Mouse (Mus musculus) v-Abl transformed pro-B cells (cell line): Measurements from ENCODE around the gene Cmtm2b.

Source experiments
- in situ Hi-C, 2 experiments: fragments of 400-800 bp; cut with MboI; formaldehyde crosslinking; loops; one replicate each; pipeline ENCODE4 v1.15.1; 2025; ENCODE audit not compliant: unreplicated experiment in 2 of 2

Cmtm2b gene

DNA sequence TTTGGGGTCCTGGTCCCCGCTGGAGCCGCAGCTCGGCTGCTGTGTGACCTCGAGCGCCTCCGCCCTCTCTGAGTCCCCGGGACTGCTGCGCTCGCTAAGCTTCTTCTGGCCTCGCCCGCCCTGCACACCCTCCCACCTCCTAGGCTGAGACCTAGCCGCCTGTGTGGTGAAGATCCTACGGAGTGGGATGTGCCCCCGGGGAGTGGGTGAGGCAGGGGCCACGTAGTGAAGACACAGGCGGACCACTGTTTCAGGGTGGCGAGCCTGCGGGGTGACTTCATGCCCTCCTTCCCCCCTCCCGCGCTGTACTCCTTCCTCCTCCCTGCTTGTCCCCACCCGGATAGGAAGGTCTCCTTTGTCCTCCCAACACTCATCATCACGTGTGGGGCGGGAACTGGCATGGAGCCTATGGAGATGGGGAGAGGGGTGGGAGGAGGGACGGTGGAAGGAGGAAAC, 19.1 kb downstream of the Cmtm2b start:
- in situ Hi-C loops = loop anchor here (5.0 to 10.0 kb wide), 7 partner anchors 96 to 244 kb away; partner anchors contain the start of genes Cdh5 (in 1 of the 2) and Dync1li2 (in 1 of the 2)

DNA sequence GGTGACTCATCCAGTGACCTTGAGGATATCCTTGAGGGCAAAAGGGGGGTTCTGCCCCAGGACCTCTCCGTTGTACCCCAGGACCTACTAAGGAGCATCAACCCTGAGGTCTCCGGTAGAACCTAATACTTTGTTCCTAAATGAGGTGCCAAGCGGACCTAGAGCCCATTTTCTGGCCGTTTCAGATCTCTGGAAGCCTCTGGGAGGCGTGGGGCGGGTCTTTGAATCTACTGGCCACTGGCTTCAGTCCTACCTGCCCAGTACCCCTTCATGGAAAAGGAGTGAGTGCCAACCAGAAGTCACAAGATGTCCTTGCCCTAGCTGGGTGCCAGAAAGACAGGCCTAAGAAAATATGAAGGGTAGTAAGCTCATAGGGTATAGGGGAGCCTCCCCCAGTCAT, 19.6 kb downstream of the Cmtm2b start:
- in situ Hi-C loops = loop anchor here (5.0 to 10.0 kb wide), 7 partner anchors 96 to 244 kb away; partner anchors contain the start of genes Cdh5 (in 1 of the 2) and Dync1li2 (in 1 of the 2)

DNA sequence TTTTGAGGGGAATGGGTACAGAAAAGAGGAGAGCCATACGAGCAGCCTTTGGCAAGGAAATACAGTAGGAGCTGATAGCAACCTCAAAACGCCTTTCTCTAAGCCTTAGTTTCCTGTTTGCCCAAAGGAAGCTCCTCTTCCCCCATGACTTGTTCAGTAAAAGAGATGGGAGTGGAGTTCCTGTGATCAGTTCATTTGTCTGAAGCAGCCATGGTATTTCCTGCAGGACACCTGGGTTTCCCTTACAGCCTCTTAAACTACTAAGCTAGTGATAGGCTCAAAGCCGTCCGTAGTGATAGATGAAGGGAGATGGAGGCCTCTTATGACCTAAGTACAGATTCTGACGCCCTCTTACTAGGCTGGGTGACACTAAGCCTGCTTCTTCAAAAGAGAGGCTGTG, 20.4 kb downstream of the Cmtm2b start:
- in situ Hi-C loops = loop anchor here (5.0 to 10.0 kb wide), 7 partner anchors 95 to 245 kb away; partner anchors contain the start of genes Cdh5 (in 1 of the 2) and Dync1li2 (in 1 of the 2)

DNA sequence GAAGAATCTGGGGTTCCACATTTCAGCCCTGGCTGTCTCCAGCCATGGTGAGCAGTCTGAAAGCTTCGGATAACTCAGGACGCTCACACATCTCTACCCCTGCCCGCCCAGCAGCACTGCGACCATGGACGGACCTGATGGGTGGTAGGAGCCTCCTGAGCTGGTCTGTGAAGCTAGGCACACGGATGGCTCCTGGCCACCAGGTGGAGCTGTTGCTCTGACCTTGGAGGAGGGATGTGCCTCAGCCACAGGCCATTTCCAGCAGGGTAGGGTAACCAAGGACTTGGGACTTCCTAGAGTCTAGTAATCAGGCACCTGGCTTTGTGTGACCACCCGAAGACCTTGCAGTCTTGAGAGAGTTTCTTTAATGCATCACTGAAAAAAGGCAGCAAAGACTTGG, 21.9 kb downstream of the Cmtm2b start:
- in situ Hi-C loops = loop anchor here (5.0 to 10.0 kb wide), 7 partner anchors 93 to 247 kb away; partner anchors contain the start of genes Cdh5 (in 1 of the 2) and Dync1li2 (in 1 of the 2)

DNA sequence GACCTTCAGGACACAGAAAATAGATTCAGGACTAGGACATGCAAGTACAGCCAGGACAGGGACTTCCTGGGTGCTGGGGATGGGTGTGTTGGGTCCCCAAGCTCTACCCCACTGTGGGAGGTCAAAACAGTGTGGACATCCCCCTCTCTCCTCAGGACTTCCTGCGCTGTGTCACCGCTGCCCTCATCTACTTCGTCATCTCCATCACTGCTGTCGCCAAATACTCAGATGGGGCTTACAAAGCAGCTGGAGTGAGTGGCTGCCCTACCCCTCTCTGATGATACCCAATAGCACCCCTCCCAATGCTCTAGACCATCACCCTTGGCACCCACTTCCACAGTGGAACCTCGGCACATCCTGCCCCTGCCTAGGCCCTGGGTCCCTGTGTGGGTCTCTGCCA, 22.6 kb downstream of the Cmtm2b start:
- in situ Hi-C loops = loop anchor here (5.0 to 10.0 kb wide), 7 partner anchors 93 to 247 kb away; partner anchors contain the start of genes Cdh5 (in 1 of the 2) and Dync1li2 (in 1 of the 2)

DNA sequence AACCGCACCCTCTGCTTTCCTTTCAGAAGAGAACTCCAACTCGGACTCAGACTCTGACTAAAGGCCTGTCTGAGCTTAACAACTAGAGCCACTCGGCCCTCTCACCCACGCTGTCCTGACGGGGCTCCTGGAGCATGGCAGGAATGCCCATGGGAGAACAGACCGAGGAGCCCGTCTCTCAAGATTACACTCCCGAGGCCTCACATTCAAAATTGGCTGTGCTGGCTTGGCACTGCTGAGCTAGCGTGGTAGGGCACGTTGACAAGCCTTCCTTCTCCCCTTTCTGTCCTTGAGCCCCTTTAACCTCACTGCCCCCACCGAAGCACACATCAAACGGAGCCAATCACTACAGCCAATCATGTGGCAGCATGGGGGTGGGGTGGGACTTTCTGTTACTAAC, 24.7 kb downstream of the Cmtm2b start:
- in situ Hi-C loops = loop anchor here in 1 of 2 experiments (10.0 kb wide), 2 partner anchors 202 to 242 kb away; partner anchors contain the start of gene Cdh5

DNA sequence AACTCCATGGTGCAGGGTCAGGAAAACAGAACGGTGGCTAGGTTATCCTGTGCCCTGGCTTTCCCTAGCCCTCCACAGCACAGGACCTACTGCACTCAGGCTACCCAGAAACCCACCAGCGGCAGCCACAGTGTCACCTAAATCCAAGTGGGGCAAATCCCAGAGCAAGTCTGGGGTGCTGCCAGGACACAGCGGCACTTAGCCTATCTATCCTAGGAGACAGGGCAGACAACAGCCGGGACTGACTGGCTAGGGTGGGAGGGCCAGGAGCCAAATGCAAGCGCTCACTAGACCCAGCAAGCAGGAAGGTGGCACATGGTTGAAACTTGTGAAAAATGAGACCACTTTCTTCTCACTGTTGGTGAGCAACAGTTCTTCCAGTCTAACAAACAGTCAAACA, 26.9 kb downstream of the Cmtm2b start:
- in situ Hi-C loops = loop anchor here in 1 of 2 experiments (10.0 kb wide), 2 partner anchors 204 to 244 kb away; partner anchors contain the start of gene Cdh5

DNA sequence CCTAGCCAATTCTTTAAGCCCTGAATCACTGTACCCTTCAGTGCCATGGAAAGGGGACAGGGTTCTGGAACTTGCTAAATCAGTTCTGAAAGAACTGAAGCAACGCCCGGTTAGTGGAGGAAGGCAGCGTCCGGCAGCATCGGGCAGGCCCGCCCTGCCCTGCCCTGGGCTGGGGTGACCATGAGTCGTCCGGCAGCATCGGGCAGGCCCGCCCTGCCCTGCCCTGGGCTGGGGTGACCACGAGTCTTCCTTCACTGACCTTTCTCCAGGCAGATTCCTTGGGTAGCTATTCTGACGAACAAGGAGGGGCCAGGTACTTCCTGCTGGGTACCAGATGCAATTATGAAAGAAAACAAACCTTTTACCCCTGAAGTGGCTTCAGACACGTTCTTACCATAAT, 28.0 kb downstream of the Cmtm2b start:
- in situ Hi-C loops = no loop called here

DNA sequence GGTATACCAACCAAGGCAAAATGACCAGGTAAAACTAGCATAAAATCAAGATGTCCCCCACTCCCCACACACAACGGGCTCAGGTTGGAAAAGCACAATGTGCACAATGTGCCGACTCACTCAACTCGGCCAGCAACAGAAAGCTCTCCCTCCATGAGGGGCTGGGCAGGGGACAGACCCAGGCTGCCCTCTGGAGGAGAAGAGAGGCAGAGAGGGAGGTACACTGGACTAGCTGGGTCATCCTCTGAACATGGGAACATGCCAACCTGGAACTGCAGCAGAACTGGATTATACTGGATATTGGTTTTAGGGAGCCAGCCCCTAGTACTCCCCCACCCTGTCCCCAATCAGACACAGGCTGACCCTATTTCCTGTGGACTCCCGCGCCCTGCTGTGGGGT, 31.2 kb downstream of the Cmtm2b start:
- in situ Hi-C loops = no loop called here

DNA sequence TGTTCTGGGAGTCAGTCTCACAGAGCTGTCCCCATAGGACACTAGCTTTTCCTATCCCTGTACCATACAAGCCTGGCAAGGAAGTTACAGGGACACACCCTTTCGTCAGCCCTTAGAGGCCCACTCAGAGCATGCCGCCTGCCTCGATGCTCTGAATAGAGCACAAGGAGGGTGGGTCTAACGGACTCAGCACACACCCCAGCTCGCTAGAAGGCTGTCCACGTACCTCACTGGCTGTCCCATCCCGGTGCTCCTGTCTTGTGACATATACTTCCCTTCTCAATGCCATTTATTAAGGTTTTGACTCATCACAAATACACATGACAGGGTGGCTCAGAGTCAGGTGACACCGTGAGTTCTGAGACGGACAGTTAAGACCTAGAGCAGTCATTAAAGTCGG, 32.5 kb downstream of the Cmtm2b start:
- in situ Hi-C loops = no loop called here

DNA sequence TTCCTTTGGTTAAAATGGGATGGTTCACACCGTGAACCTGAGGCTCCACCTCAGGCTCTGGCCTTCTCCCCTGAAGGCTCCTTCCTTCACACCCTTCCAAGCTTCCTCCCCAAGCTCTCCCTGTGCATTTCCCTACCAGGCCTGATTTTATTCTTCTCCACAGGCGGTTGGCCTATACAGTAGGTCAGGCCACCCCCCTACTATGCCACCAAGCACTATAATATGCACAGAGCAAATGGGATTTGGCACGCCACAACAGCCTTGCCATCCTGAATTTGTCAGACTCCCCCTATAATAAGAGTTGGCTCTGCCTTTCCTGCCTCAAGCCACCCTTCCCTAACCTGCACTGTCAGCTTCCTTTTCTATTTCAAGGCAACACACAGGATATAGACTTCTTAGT, 36.6 kb downstream of the Cmtm2b start:
- in situ Hi-C loops = no loop called here

DNA sequence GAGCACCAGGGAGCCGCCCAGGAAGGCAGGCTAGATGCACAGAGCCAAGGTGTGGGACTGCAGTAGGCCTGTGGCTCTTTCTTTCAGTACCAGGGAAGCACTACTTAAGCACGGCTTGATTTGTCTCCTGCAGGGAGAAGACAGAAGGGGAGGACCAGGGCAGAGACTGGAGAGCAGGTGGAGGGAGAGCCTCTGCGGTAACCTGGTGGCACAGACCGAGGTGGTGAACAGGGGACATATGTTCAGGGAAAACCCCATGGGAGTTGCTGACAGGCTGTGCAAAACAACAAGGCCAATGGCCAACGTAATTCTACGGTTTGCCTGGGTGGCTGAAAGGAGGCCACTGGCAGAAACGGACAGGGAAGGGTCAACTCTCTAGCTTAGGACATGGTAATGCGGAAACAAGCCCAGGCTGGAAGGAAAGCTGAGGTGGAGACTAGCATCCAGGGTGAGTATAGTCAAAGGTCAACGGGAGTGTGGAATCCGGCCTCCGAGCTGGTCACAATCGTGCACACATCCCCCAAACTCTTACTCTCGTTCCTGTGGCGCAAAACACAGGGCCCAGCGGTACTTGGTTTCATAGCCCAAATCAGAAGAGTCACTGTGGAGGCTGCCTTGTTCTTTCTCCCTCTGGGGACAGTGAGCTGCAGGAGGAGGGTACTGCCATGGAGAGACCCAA, 37.9 kb downstream of the Cmtm2b start:
- in situ Hi-C loops = no loop called here

DNA sequence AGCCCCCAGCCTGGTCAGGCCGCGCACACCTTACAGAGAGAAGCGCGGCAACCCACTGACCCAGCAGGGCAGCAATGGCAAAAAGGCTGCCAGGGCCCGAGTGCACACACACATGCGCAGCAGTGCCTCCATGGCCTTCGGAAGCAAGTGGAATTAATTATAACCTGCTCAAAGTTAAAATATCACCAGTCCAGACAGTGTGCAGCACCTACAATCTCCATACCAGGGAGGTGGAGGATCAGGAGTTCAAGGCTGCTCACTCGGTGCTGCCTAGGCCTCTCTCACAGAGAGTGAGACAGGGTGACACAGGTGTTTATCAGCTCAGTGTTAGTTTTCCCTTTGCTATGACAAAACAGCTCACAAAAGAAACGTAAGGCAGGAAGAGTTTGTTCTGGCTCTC, 43.7 kb downstream of the Cmtm2b start:
- in situ Hi-C loops = no loop called here

DNA sequence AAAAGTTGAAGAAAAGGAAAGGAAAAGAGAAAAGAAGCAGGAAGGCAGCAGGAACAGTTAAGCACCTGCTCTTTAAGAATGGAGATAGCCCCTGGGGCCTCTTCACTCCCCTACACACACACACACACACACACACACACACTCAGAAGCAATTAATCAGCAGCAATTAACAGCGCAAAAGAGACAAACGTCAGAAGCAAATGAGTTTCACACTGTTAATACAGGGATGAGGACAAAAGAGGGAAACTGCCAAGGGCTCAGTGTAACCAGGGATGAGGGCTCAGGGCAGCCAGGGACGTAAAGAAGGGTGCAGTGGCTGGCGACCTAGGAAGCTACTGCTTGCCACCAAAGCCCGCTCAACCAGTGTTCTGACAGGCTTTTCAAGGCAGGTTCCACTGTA, 45.4 kb downstream of the Cmtm2b start:
- in situ Hi-C loops = no loop called here

DNA sequence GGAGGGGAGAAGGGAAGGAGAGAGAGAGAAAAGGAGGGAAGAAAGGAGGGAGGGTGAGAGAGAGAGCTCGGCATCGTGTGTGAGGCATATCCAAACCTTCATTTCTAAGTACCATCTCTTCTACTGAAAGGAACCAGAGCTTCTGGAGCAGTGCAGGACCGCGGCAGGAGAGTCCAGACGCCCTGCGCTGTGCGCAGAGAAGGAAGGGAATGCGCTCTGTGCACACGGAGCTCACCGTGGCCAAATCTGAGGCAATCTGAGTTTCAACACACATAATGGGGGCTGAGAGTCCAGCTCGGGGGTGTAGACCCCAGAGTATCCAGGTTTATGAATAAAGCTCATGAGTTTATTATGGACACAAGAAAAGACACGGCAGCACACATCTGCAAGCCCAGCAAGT, 47.6 kb downstream of the Cmtm2b start:
- in situ Hi-C loops = no loop called here

DNA sequence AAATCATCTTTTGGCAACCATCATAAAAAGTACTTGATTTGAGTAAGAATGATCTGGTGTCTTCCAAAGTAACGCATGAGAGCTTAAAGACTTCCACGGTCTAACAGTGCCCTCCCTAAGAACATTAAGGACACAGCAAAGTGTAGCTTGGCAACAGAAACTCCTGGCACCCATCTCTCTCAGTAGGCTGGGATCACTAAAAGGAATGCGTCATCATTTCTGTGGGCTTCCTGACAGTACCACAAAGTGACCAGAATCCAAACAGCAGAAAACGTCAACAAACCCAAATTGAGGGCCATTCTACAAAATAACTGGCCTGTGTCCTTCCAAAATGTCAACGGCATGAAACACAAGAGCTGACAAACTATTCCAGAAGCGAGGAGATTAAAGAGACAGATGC, 48.0 kb downstream of the Cmtm2b start:
- in situ Hi-C loops = no loop called here

DNA sequence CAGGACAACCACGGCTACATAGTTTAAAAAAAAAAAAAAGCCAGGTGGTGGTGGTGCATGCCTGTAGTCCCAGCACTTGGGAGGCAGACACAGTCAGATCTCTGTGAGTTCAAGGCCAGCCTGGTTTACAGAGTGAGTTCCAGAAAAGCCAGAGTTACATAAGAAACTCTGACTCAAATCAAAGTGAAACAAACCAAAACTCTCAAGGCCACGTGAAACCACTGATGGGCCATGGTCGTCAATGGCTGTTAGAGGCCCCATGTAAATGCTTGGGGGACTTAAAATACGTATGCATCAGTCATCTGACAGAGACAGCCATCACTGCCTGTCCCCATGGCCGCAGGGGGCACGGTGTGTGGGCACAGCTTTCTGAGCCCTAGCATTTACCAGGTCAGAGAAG, 49.1 kb downstream of the Cmtm2b start:
- in situ Hi-C loops = no loop called here

DNA sequence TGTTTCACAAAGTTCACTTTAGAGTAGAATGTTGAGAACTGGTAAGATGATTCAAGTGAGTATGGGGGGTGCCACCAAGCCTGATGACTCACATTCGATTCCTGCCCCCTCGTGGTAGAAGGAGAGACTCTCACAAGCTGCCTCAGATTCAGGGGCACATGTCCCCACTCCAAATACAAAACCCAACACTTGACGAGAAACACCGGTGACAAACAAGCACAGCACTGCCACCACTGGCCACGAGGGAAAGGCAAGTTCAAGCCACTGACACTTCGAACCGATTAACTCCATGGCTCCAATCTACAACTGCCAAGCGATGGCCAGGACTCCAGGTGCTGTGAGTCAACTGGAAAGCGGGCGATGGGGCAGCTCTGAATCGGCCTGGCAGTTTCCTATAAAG, 51.7 kb downstream of the Cmtm2b start:
- in situ Hi-C loops = no loop called here

DNA sequence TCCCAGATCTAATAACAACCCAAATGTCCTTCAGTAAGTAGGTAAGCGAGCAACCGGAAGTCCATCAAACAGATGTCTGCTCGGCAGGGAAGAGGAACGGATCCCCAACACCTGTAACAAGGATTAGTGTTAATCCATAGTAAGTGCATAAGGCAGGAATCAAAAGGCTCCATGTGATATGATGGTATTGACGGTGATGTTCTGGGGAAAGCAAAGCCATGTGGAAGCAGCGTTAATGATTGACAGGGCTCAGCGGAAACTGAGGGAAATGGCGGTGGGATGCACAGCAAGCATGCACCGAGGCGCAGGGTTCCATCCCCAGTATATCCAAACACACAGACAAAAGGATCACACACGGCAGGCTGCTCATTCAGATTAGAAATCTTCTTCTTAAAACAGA, 52.2 kb downstream of the Cmtm2b start:
- in situ Hi-C loops = no loop called here

DNA sequence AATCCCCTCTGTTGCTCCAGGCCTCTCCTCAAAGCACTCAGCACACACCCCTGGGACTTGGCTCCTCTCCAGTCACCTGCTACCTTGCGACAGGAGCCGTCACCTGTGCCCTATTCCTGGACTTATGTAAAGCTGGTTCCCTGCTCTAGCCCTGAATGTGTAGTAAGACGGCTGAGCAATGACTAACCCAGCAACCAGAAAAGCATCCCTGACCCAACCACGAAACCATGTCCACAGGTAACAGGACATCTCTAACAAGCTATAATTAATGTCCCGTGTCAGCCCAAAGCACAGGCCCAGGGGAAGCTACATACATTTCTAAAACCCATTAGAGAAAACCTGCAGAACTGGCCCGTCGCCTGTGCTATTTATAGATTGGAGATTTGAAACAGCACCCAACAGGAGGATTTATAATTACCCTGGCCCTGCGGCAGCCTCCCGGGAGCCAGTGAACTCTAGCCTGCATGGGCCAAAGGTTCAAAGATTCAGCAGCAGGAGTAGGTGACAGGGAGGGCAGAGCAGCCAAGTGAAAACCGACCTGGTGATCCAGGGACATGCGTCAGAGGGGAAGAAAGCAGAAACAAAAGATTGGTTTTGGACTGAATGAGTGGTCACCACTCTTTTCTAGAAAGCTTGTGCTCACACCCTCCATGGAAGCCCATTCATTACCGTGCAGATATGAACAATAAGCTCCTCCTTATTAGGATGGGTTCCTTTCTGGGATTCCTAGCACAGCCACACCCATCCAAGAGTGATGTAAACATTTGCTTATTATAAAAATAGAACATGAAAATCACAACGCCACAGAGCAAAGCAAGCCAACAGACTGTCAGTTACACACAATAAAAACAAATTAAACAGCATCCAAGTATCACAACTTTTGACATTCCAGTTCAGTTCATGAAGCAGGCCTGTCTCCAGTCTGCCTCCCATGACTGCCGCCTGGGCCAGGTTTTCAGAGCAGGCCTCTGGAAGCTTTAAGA, 53.1 kb downstream of the Cmtm2b start:
- in situ Hi-C loops = no loop called here

DNA sequence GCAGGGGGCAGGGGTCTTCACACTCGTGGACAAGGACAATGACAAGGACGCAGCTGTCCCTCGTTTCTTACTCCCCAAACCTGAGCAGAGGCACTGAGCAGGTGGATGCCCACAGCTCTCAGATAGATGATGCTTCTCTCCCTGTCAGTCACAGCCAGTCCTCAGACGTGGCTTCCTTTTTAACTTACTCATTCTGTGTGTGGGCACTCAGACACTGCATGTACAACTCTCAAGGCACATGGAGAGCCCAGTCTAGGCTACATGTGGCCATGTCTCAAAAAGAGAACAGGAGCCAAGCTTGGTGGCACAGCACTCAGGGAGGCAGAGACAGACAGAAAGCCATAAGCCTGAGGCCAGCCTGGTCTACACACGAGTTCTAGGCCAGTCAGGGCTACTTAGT, 53.9 kb downstream of the Cmtm2b start:
- in situ Hi-C loops = no loop called here
